Mouse (Mus musculus) urinary bladder, postnatal 14 days (tissue): Measurements from ENCODE around the gene Serpinb2.
A peak's percentile ranks its signal among the peaks of the same experiment; 100 is the strongest.

Source experiments
- DNase-seq: peaks from one replicate; pipeline ENCODE4 v3.0.0; 2021; ENCODE audit warnings: low spot score

Gene Serpinb2

GRCm38 (mm10) chr1:107511252-107511651, at the start of gene Serpinb2:
Gene Serpinb2, plus strand, starts transcription at chr1:107511423.
- no peak for DNase-seq

GRCm38 (mm10) chr1:107479909-107480308, 31.3 kb upstream of the Serpinb2 start:
- DNase-seq, result no peak

- DNase-seq, result peak; percentile 76
These were observed 29.8 kb upstream of the Serpinb2 start for GRCm38 (mm10) chr1:107481452-107481851.

GRCm38 (mm10) chr1:107489577-107489976, 21.6 kb upstream of the Serpinb2 start:
- no peak for DNase-seq

- no peak for DNase-seq
These were observed 14.4 kb upstream of the Serpinb2 start for GRCm38 (mm10) chr1:107496789-107497188.

- no peak for DNase-seq
These were observed 9.2 kb upstream of the Serpinb2 start for GRCm38 (mm10) chr1:107502025-107502424.

- no peak for DNase-seq
These were observed 7.9 kb upstream of the Serpinb2 start for GRCm38 (mm10) chr1:107503294-107503693.

GRCm38 (mm10) chr1:107505898-107506562, 5.2 kb upstream of the Serpinb2 start:
- no peak for DNase-seq

GRCm38 (mm10) chr1:107512194-107513138, 1.2 kb downstream of the Serpinb2 start:
- DNase-seq, result no peak

GRCm38 (mm10) chr1:107513530-107513929, 2.3 kb downstream of the Serpinb2 start:
- no peak for DNase-seq

- DNase-seq, result no peak
These were observed 4.7 kb downstream of the Serpinb2 start for GRCm38 (mm10) chr1:107515839-107516498.

GRCm38 (mm10) chr1:107525592-107525991, 14.4 kb downstream of the Serpinb2 start:
- DNase-seq, result no peak

GRCm38 (mm10) chr1:107528325-107529078, 17.3 kb downstream of the Serpinb2 start:
- DNase-seq, result no peak

- no peak for DNase-seq
These were observed 18.3 kb downstream of the Serpinb2 start for GRCm38 (mm10) chr1:107529365-107530052.

- no peak for DNase-seq
These were observed 22.5 kb downstream of the Serpinb2 start for GRCm38 (mm10) chr1:107533736-107534135.

GRCm38 (mm10) chr1:107537435-107537834, 26.2 kb downstream of the Serpinb2 start:
- no peak for DNase-seq

- DNase-seq, result no peak
These were observed 48.3 kb downstream of the Serpinb2 start for GRCm38 (mm10) chr1:107559494-107559893.

GRCm38 (mm10) chr1:107562110-107562509, 50.9 kb downstream of the Serpinb2 start:
- DNase-seq, result no peak

- no peak for DNase-seq
These were observed 54.4 kb downstream of the Serpinb2 start for GRCm38 (mm10) chr1:107565644-107566043.

- no peak for DNase-seq
These were observed 64.9 kb downstream of the Serpinb2 start for GRCm38 (mm10) chr1:107576094-107576493.

GRCm38 (mm10) chr1:107577514-107577913, 66.3 kb downstream of the Serpinb2 start:
- DNase-seq, result no peak
